Mouse (Mus musculus): ENCODE data around the gene Vapa. TPM values are rescaled to one million over a fixed set of nuclear protein-coding genes. Genes with fewer than 3 reads are reported as not detected.

Vapa gene
- polyA plus RNA-seq, 1 experiment from 2014 or later = 172 TPM

DNA sequence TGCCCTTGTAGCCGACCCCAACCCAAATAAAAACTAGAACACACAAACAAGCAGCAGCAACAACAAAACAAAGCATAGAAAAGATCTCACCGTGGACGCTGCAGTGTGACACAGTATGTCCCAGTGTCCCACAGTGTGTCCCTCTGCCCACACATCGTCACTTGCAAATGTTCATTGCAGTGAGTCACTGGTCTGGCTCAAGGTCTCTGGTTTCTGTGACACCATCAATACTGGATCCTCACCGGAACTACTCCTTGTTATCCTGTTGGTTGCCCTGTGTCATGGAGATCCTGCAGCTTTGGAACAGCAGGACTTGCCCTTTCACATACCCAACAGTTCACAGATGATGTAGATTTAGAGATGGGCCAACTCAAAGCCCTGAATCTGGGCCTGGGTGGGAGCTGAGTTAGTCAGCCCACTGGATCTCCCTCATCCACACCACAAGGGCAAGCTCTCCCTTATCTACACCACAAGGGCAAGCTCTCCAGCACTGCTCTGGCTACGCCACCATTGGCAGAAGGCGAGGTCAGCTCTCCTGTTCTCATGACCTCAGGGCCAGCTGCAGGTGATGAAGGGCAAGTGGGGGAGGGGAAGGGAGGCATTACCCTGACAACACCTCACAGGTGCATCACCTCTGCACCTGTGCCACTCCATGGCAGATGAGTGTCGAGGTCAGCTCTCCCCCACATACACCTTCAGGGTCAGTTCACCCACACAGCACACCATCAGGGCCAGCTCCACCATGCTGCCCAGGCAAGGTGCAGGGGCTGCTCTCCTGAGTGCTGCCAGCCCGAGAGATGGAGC lies 35.2 kb upstream of the Vapa start:
- Histone ChIP-seq H3K9me3 (replicated peaks; ENCODE audit: control insufficient read depth, low read length) (no peaks in the 10 kb centered on the region), H3K4me2 (no peak overlapping the region), H3K27ac (ENCODE audit: low read depth, low read length) (no peak overlapping the region), H3K4me1 (ENCODE audit: control insufficient read depth, insufficient read depth, low read length) (peaks cover 5% of the 10 kb centered on the region; the same call in 1 of the 2 replicates), H3K9ac (ENCODE audit: low read depth, low read length) (no peak overlapping the region), H3K4me3 (ENCODE audit: low read depth, low read length) (no peak overlapping the region), H3K27me3 (ENCODE audit: control insufficient read depth, insufficient read depth, low read length) (no peaks in the 10 kb centered on the region), H3K36me3 (ENCODE audit: control insufficient read depth, insufficient read depth, low read length) (no peaks in the 10 kb centered on the region; the same call in 1 of the 2 replicates)
- ATAC-seq (replicated peaks; ENCODE audit: insufficient number of reproducible peaks, low FRiP score, low TSS enrichment) = no peak; the same call in 1 of the 2 replicates
- 75% methylated on average over 9 of the region's 9 CpGs for WGBS (ENCODE audit: insufficient replicate concordance)

DNA sequence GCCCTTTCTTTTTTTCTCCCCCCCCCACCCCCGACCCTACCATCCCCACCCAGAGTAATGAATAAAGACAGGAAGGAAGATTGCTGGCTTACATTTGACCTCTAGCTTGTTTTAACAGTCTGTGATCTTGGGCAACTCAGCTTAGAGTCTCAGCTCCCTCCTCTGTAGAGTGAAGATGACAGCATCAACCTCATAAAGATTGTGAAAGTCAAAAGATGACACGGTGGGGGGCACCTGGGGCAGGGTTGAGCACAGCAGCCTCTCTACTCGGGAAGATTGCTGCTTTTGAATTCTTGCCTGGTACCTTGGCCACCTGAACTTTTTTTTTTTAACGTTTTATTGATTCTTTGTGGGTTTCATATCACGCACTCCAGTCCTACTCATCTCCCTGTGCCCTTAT lies 34.6 kb upstream of the Vapa start:
- no peak for ATAC-seq (replicated peaks; ENCODE audit: insufficient number of reproducible peaks, low FRiP score, low TSS enrichment)
- Histone ChIP-seq H3K4me2 (no peak overlapping the region), H3K9ac (ENCODE audit: low read depth, low read length) (no peak overlapping the region), H3K4me1 (ENCODE audit: control insufficient read depth, insufficient read depth, low read length) (peaks cover 8% of the 10 kb centered on the region; the same call in 1 of the 2 replicates), H3K36me3 (ENCODE audit: control insufficient read depth, insufficient read depth, low read length) (no peaks in the 10 kb centered on the region; the same call in 1 of the 2 replicates), H3K9me3 (replicated peaks; ENCODE audit: control insufficient read depth, low read length) (no peaks in the 10 kb centered on the region), H3K27me3 (ENCODE audit: control insufficient read depth, insufficient read depth, low read length) (no peaks in the 10 kb centered on the region), H3K4me3 (ENCODE audit: low read depth, low read length) (no peak overlapping the region), H3K27ac (ENCODE audit: low read depth, low read length) (no peak overlapping the region)
- 66% methylated on average over 5 of the region's 5 CpGs for WGBS (ENCODE audit: insufficient replicate concordance)

DNA sequence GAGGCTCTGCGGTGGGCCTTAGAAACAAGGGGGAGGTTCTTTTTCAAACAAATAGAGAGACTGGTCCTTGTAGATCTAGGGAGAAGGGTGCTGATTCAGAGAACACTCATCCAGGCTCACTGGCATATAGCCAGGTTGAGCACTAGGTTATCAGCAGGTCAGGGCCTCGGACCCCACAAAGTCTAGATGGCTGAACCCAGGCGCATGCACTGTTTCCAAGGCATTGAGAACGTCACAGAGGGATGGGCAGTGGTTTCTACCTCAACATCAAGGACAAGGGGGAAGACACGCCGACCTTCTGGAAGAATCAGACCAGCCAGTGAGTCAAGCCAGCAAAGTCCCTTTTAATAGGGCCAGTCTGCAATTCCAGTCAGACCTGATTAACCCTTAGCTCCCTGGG lies 33.9 kb upstream of the Vapa start:
- no peak for ATAC-seq (replicated peaks; ENCODE audit: insufficient number of reproducible peaks, low FRiP score, low TSS enrichment)
- Histone ChIP-seq H3K4me1 (ENCODE audit: control insufficient read depth, insufficient read depth, low read length) (peaks cover 9% of the 10 kb centered on the region; the same call in 1 of the 2 replicates), H3K27me3 (ENCODE audit: control insufficient read depth, insufficient read depth, low read length) (no peaks in the 10 kb centered on the region), H3K4me2 (no peak overlapping the region), H3K9me3 (replicated peaks; ENCODE audit: control insufficient read depth, low read length) (no peaks in the 10 kb centered on the region), H3K9ac (ENCODE audit: low read depth, low read length) (no peak overlapping the region), H3K36me3 (ENCODE audit: control insufficient read depth, insufficient read depth, low read length) (no peaks in the 10 kb centered on the region; the same call in 1 of the 2 replicates), H3K27ac (ENCODE audit: low read depth, low read length) (no peak overlapping the region), H3K4me3 (ENCODE audit: low read depth, low read length) (no peak overlapping the region)
- 56% methylated on average over 6 of the region's 6 CpGs for WGBS (ENCODE audit: insufficient replicate concordance)

DNA sequence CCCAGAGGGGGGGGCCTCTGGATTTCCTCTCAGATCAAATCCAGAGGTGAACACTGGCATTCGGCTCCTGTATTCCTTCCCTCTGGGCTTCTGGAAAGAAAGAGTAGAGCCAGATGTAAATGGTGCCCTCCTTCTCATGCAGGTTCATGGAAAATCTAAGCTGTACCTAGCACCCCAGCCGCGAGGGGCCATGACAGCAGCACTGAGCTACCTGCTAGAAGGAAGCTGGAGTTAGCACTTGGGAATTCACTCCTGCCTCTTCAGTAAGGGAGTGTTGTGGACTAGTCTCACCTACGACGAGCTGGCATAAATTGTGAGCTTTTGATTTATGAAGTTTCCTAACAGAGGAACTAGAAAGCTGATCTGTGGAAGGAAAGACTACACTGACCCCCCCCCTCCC lies 30.2 kb upstream of the Vapa start:
- Histone ChIP-seq H3K27me3 (ENCODE audit: control insufficient read depth, insufficient read depth, low read length) (no peaks in the 10 kb centered on the region), H3K36me3 (ENCODE audit: control insufficient read depth, insufficient read depth, low read length) (no peaks in the 10 kb centered on the region), H3K4me3 (ENCODE audit: low read depth, low read length) (no peak overlapping the region), H3K4me1 (ENCODE audit: control insufficient read depth, insufficient read depth, low read length) (peaks cover 4% of the 10 kb centered on the region; the same call in 1 of the 2 replicates), H3K9me3 (replicated peaks; ENCODE audit: control insufficient read depth, low read length) (no peaks in the 10 kb centered on the region), H3K4me2 (no peak overlapping the region), H3K9ac (ENCODE audit: low read depth, low read length) (no peak overlapping the region), H3K27ac (ENCODE audit: low read depth, low read length) (no peak overlapping the region)
- WGBS (ENCODE audit: insufficient replicate concordance) = 75% methylated on average over 5 of the region's 5 CpGs
- ATAC-seq (replicated peaks; ENCODE audit: insufficient number of reproducible peaks, low FRiP score, low TSS enrichment) = no peak

DNA sequence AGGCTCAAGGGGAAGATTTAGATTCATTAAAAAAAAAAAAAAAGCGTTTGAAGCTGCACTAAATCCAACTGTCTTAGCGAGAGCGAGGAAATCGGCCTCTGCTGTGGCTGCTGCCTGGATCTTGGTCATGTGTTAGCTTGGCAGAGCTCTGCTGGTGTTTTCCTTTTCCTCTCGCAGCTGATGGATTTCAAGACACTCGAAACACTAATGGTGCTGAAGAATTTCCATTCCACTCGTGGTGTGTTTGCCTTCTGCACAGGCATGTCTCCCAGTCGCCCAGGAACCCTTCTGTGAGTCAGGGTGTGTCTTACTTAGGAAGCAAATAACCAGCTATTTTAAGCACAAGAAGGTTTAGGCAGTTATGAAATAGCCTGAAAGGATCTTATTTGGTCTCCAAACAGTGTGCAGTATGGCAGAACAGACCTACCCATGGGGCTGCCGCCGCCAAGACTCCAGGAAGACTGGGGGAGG lies 29.7 kb upstream of the Vapa start:
- Histone ChIP-seq H3K27ac (ENCODE audit: low read depth, low read length) (no peak overlapping the region), H3K4me2 (no peak overlapping the region), H3K9ac (ENCODE audit: low read depth, low read length) (no peak overlapping the region), H3K4me3 (ENCODE audit: low read depth, low read length) (no peak overlapping the region), H3K9me3 (replicated peaks; ENCODE audit: control insufficient read depth, low read length) (no peaks in the 10 kb centered on the region), H3K27me3 (ENCODE audit: control insufficient read depth, insufficient read depth, low read length) (no peaks in the 10 kb centered on the region), H3K36me3 (ENCODE audit: control insufficient read depth, insufficient read depth, low read length) (no peaks in the 10 kb centered on the region), H3K4me1 (ENCODE audit: control insufficient read depth, insufficient read depth, low read length) (0 out of 2 replicates have a peak, but pooled peaks cover 4% of the 10 kb centered on the region)
- 50% methylated on average over 10 of the region's 10 CpGs for WGBS (ENCODE audit: insufficient replicate concordance)
- no peak for ATAC-seq (replicated peaks; ENCODE audit: insufficient number of reproducible peaks, low FRiP score, low TSS enrichment)

DNA sequence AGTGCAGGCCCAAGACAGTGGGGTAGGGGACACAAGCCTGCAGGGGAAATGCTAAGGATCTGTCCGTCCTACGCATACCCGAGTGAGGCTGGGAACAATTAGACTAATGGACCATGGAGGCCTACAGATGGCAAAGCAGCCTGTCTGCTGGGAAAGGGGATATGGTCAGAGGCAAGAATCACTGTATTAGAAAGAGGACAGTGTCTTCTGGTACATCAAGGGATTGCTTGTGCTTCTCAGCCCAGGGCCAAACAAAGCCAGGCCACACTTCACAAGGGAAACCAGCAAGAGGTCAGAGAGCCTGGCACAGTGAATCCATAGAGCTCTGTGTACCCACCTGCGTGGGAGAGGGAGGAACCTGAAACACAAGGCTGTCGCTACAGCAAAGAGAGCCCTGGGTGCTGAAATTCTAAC lies 29.2 kb upstream of the Vapa start:
- Histone ChIP-seq H3K27me3 (ENCODE audit: control insufficient read depth, insufficient read depth, low read length) (no peaks in the 10 kb centered on the region), H3K4me3 (ENCODE audit: low read depth, low read length) (no peak overlapping the region), H3K9ac (ENCODE audit: low read depth, low read length) (no peak overlapping the region), H3K4me2 (no peak overlapping the region), H3K4me1 (ENCODE audit: control insufficient read depth, insufficient read depth, low read length) (0 out of 2 replicates have a peak, but pooled peaks cover 4% of the 10 kb centered on the region), H3K27ac (ENCODE audit: low read depth, low read length) (no peak overlapping the region), H3K36me3 (ENCODE audit: control insufficient read depth, insufficient read depth, low read length) (no peaks in the 10 kb centered on the region), H3K9me3 (replicated peaks; ENCODE audit: control insufficient read depth, low read length) (no peaks in the 10 kb centered on the region)
- no peak for ATAC-seq (replicated peaks; ENCODE audit: insufficient number of reproducible peaks, low FRiP score, low TSS enrichment)
- WGBS (ENCODE audit: insufficient replicate concordance) = 77% methylated on average over 5 of the region's 5 CpGs

DNA sequence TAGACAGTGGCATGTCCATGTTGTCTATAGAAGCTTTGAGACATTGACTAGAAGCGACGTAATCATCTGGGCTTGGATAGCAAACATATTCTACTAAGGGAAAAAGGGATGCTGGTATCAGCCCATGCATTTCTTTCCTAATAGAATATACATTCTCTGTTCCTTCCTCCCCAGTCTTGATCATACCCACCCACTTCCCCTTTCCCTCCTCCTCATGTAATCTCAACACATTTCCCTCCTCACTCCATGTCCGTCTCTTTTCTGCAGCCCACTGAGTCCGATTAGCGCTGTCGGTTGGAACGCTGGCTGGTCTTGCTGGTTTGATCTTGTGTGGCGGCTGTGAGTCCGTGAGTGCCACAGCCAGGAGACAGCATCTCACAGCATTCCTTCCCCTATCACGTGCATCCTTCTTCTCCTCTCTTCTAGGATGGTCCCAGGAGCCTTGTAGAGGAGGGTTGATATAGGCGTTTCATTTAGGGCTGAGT lies 28.4 kb upstream of the Vapa start, which contains the start of gene Txndc2:
TSS of gene Txndc2 (minus strand) at position 435 of the 485 bp plus-strand sequence.
- H3K9me3 ChIP-seq (replicated peaks; ENCODE audit: control insufficient read depth, low read length) = no peaks in the 10 kb centered on the region
- no peak within 1 kb of the TSS for H3K4me2 ChIP-seq
- no peak within 1 kb of the TSS for H3K27ac ChIP-seq (ENCODE audit: low read depth, low read length)
- 0 out of 2 replicates have a peak, but pooled peaks cover 4% of the 10 kb centered on the region for H3K4me1 ChIP-seq (ENCODE audit: control insufficient read depth, insufficient read depth, low read length)
- no peak within 1 kb of the TSS for H3K9ac ChIP-seq (ENCODE audit: low read depth, low read length)
- no peaks in the 10 kb centered on the region for H3K36me3 ChIP-seq (ENCODE audit: control insufficient read depth, insufficient read depth, low read length)
- no peaks in the 10 kb centered on the region for H3K27me3 ChIP-seq (ENCODE audit: control insufficient read depth, insufficient read depth, low read length)
- no peak within 1 kb of the TSS for H3K4me3 ChIP-seq (ENCODE audit: low read depth, low read length)
- ATAC-seq (replicated peaks; ENCODE audit: insufficient number of reproducible peaks, low FRiP score, low TSS enrichment) = no peak
- WGBS (ENCODE audit: insufficient replicate concordance) = 81% methylated on average over 11 of the region's 11 CpGs

DNA sequence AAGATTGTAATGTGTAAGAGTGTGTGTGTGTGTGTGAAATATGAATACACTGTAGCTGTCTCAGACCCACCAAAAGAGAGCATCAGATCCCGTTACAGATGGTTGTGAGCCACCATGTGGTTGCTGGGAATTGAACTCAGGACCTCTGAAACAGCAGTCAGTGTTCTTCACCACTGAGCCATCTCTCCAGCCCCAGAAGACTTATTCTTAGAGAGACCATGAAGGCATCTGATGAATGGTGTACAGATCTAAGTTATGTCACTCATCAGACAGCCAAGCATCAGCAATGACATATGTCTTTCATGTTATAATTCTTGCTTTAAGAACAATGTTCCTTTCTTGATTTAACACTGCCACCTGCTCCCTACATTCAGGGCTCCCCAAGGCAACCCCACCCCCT lies 25.8 kb upstream of the Vapa start:
- WGBS (ENCODE audit: insufficient replicate concordance) = 81% methylated on average over 1 of the region's 1 CpGs
- ATAC-seq (replicated peaks; ENCODE audit: insufficient number of reproducible peaks, low FRiP score, low TSS enrichment) = no peak

More for the DNA sequence above, 25.8 kb upstream of the Vapa start:
- Histone ChIP-seq H3K27ac (ENCODE audit: low read depth, low read length) (no peak overlapping the region), H3K9me3 (replicated peaks; ENCODE audit: control insufficient read depth, low read length) (no peaks in the 10 kb centered on the region), H3K4me3 (ENCODE audit: low read depth, low read length) (no peak overlapping the region), H3K27me3 (ENCODE audit: control insufficient read depth, insufficient read depth, low read length) (no peaks in the 10 kb centered on the region), H3K9ac (ENCODE audit: low read depth, low read length) (no peak overlapping the region), H3K4me1 (ENCODE audit: control insufficient read depth, insufficient read depth, low read length) (0 out of 2 replicates have a peak, but pooled peaks cover 6% of the 10 kb centered on the region), H3K36me3 (ENCODE audit: control insufficient read depth, insufficient read depth, low read length) (no peaks in the 10 kb centered on the region), H3K4me2 (no peak overlapping the region)

Measured in heart, embryonic 11.5 days (tissue).